Mouse (Mus musculus) lung, embryonic 16.5 days (tissue): ENCODE results near the gene Clhc1. TPM values are rescaled to one million over a fixed set of nuclear protein-coding genes. Genes with fewer than 3 reads are reported as not detected.
A peak's percentile ranks its signal among the peaks of the same experiment; 100 is the strongest.

Source experiments
- ATAC-seq: fragments of 200-750 bp; cut with Nextera tagmentation; 2 replicates; pipeline ENCODE4 v1.8.0; 2017; ENCODE audit warnings: low read depth, mild to moderate bottlenecking, moderate library complexity
- H3K27ac ChIP-seq: fragments of 300-500 bp; sonication (generic); 2 replicates; pipeline ENCODE4 v1.5.1; 2014; ENCODE audit warnings: mild to moderate bottlenecking, control low read depth, low read length
- H3K27me3 ChIP-seq: fragments of 300-500 bp; sonication (generic); 2 replicates; pipeline ENCODE4 v1.6.1; 2014; ENCODE audit warnings: low read depth, low read length, mixed read lengths; ENCODE audit not compliant: control insufficient read depth, insufficient read depth
- H3K36me3 ChIP-seq: fragments of 300-500 bp; sonication (generic); 2 replicates; pipeline ENCODE4 v1.6.1; 2014; ENCODE audit warnings: low read length; ENCODE audit not compliant: control insufficient read depth, insufficient read depth
- H3K4me1 ChIP-seq: fragments of 300-500 bp; sonication (generic); replicated peaks from 2 replicates; pipeline ENCODE4 v1.6.1; 2014; ENCODE audit warnings: low read length, mixed read lengths; ENCODE audit not compliant: control insufficient read depth, insufficient read depth
- H3K4me2 ChIP-seq: fragments of 300-500 bp; sonication (generic); 2 replicates; pipeline ENCODE4 v1.6.1; 2014; ENCODE audit warnings: low read depth, low read length, control low read depth
- H3K4me3 ChIP-seq: fragments of 300-500 bp; sonication (generic); 2 replicates; pipeline ENCODE4 v1.5.1; 2014; ENCODE audit warnings: mild to moderate bottlenecking, low read length, control low read depth
- H3K9ac ChIP-seq: fragments of 300-500 bp; sonication (generic); 2 replicates; pipeline ENCODE4 v1.6.1; 2014; ENCODE audit warnings: low read length, control low read depth
- H3K9me3 ChIP-seq: fragments of 300-500 bp; sonication (generic); 2 replicates; pipeline ENCODE4 v1.6.1; 2016; ENCODE audit warnings: low read length; ENCODE audit not compliant: control insufficient read depth
- WGBS: fragments of 180-500 bp; shearing (Covaris S2); extraction: QIAGEN DNeasy Blood & Tissue Kit; methylation state at CpG from one replicate; pipeline ENCODE4 v1.1.7; 2014; 5-methylcytosine and 5-hydroxymethylcytosine counted together
- polyA plus RNA-seq: library from polyadenylated mRNA; unstranded; fragments of >200 nt; fragmentation: Nextera tagmentation; extraction: Ambion mirVana; gene quantifications from 2 replicates; pipeline ENCODE4 v1.2.1, GENCODE M21; 2015

Clhc1 gene
- polyA plus RNA-seq = 0.21 and 0.34 TPM in 2 replicates

GRCm38 (mm10) chr11:29547752-29548503 is at the start of gene Clhc1, which contains the start of gene Rps27a:
Gene Clhc1 (plus strand): TSS chr11:29547950.
Gene Rps27a (minus strand): TSS chr11:29548109.
- peak within 1 kb of the TSS; percentile 92 for H3K9ac ChIP-seq
- peaks cover 18% of the 10 kb centered on the region for H3K36me3 ChIP-seq
- peak; percentile 97 for ATAC-seq
- H3K27ac ChIP-seq = peak within 1 kb of the TSS; percentile 69
- peaks cover 10% of the 10 kb centered on the region for H3K4me1 ChIP-seq
- no peaks in the 10 kb centered on the region for H3K9me3 ChIP-seq
- peak within 1 kb of the TSS; percentile 72 for H3K4me2 ChIP-seq
- H3K27me3 ChIP-seq = no peaks in the 10 kb centered on the region
- WGBS = under 1% methylated on average over 46 of the region's 46 CpGs
- H3K4me3 ChIP-seq = peak within 1 kb of the TSS; percentile 88

GRCm38 (mm10) chr11:29503948-29504893 is 43.5 kb upstream of the Clhc1 start:
- Histone ChIP-seq H3K4me3 (no peak overlapping the region), H3K9me3 (no peaks in the 10 kb centered on the region), H3K4me1 (no peaks in the 10 kb centered on the region), H3K9ac (no peak overlapping the region), H3K36me3 (peaks cover 12% of the 10 kb centered on the region), H3K27ac (no peak overlapping the region), H3K4me2 (no peak overlapping the region), H3K27me3 (no peaks in the 10 kb centered on the region)
- 91% methylated on average over 10 of the region's 10 CpGs for WGBS
- no peak for ATAC-seq

GRCm38 (mm10) chr11:29504899-29505625 is 42.7 kb upstream of the Clhc1 start:
- Histone ChIP-seq H3K36me3 (peaks cover 12% of the 10 kb centered on the region), H3K27me3 (no peaks in the 10 kb centered on the region), H3K4me3 (no peak overlapping the region), H3K9ac (no peak overlapping the region), H3K9me3 (no peaks in the 10 kb centered on the region), H3K4me1 (no peaks in the 10 kb centered on the region), H3K4me2 (no peak overlapping the region), H3K27ac (no peak overlapping the region)
- 72% methylated on average over 2 of the region's 2 CpGs for WGBS
- ATAC-seq = no peak

DNA sequence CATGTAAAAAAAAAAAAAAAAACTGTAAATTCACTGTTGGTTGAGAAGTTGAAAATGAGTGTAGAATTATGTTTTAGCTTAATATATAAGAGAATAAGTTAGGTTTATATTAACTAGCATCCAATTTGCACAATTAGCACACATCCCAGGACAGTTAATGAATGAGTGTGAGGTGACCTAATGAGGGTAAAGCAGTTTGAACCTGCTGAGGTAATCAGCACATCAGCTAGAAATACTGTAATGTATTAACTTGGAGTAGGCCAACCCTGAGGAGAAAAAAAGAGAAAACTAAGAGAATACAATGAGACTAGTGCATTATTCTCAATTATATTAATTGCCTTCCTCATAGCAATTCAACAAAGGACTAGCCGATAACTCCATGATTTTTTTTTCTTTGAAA is 38.3 kb upstream of the Clhc1 start:
- WGBS = 89% methylated on average over 1 of the region's 1 CpGs

DNA sequence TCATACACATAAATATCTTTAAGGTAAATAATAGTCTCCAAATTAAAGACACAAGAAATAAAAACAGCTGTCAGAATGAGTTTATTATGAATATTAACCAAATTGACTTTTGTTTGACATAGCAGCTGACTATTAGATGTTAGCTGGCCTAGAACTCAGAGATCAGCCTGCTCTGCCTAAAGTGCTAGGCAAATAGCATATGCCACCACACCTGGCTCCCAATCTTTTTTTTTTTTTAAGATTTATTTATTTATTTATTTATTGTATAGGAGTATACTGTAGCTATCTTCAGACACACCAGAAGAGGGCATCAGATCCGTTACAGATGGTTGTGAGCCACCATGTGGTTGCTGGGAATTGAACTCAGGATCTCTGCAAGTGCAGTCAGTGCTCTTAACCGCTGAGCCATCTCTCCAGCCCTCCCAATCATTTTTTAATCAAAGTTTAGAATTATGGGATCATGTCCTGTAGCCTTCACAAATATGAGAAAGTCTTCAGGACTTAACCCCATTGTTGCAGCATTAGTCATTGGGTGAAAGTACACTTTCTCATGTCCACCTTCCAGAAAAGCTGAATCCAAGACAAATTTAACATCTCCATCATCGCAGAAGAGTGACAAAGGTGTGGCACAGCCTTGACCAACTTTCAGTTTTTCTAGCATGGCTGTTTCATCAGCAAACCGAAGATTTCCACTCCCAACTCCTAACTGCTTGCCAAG is 34.8 kb upstream of the Clhc1 start:
- H3K27ac ChIP-seq = no peak overlapping the region
- peaks cover 8% of the 10 kb centered on the region for H3K4me1 ChIP-seq
- WGBS = 84% methylated on average over 4 of the region's 4 CpGs
- H3K27me3 ChIP-seq = no peaks in the 10 kb centered on the region
- H3K36me3 ChIP-seq = peaks cover 7% of the 10 kb centered on the region
- no peak overlapping the region for H3K4me3 ChIP-seq
- no peak overlapping the region for H3K4me2 ChIP-seq
- no peak for ATAC-seq
- no peaks in the 10 kb centered on the region for H3K9me3 ChIP-seq
- no peak overlapping the region for H3K9ac ChIP-seq

More for the DNA sequence above, 38.3 kb upstream of the Clhc1 start:
- no peak for ATAC-seq
- peaks cover 8% of the 10 kb centered on the region for H3K4me1 ChIP-seq
- H3K27me3 ChIP-seq = no peaks in the 10 kb centered on the region
- no peak overlapping the region for H3K4me3 ChIP-seq
- H3K27ac ChIP-seq = no peak overlapping the region
- peaks cover 8% of the 10 kb centered on the region for H3K36me3 ChIP-seq
- no peak overlapping the region for H3K4me2 ChIP-seq
- no peaks in the 10 kb centered on the region for H3K9me3 ChIP-seq
- no peak overlapping the region for H3K9ac ChIP-seq

GRCm38 (mm10) chr11:29514325-29514681 is 33.4 kb upstream of the Clhc1 start:
- Histone ChIP-seq H3K4me1 (peaks cover 8% of the 10 kb centered on the region), H3K27me3 (no peaks in the 10 kb centered on the region), H3K4me3 (peak overlapping the region; percentile 66), H3K27ac (peak overlapping the region; percentile 63), H3K4me2 (peak overlapping the region; percentile 50), H3K9me3 (no peaks in the 10 kb centered on the region; the same call in 1 of the 2 replicates), H3K36me3 (peaks cover 7% of the 10 kb centered on the region), H3K9ac (peak overlapping the region; percentile 69)
- peak; percentile 6; the same call in 1 of the 2 replicates for ATAC-seq
- 16% methylated on average over 10 of the region's 10 CpGs for WGBS

DNA sequence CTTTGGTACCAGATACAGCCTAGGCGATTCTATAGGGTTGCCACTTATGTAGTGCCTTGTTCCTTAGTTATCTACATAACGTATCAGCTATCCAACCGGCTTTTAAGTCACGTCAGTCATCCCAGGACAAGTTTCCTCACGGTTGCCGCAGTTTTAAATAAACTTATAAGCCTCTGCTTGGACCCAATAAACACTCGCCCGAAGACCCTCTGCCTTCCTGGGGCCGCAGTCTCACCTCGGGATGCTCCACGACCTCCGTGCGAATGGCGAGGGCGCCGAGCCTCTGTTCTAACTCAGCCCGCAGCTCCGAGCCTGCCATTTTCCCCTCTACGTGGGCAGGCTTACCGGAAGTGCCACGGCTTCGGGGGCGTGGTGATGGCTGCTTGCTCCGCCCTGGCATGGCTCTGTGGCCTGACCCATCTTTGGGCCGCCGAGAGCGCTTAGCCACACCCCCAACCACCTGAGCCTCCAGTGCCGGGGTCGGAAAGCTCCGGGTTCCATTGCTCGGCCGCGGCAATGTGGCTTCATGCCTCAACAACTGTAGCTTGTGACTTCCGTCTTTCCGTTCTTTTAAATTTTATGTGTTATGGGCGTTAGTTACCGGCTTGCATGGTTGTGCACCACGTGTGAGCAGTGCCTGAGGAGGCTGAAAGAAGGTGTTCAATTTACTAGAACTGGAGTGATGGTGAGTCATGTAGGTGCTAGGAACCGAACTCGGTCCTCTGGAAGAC is 32.9 kb upstream of the Clhc1 start, which contains the start of gene Prorsd1:
Gene Prorsd1, minus strand, starts transcription at position 352 of the 731 bp plus-strand sequence.
- WGBS = 2% methylated on average over 40 of the region's 40 CpGs
- H3K4me3 ChIP-seq = peak within 1 kb of the TSS; percentile 66

More for the DNA sequence above, 32.9 kb upstream of the Clhc1 start, which contains the start of gene Prorsd1:
- Histone ChIP-seq H3K27me3 (no peaks in the 10 kb centered on the region), H3K4me2 (peak within 1 kb of the TSS; percentile 50), H3K9ac (peak within 1 kb of the TSS; percentile 69), H3K27ac (peak within 1 kb of the TSS; percentile 63), H3K9me3 (no peaks in the 10 kb centered on the region; the same call in 1 of the 2 replicates), H3K36me3 (peaks cover 7% of the 10 kb centered on the region), H3K4me1 (peaks cover 8% of the 10 kb centered on the region)
- peak; percentile 100 for ATAC-seq
